Mouse (Mus musculus) stomach, embryonic 16.5 days (tissue): ENCODE results near the gene Scaf8. TPM values are rescaled to one million over a fixed set of nuclear protein-coding genes. Genes with fewer than 3 reads are reported as not detected.
"Not testable (repeated sequence)": the region's sequence is repeated elsewhere in the genome, so short reads cannot be mapped to it uniquely, and the experiment has no call there.

ENCODE experiments used
- ATAC-seq: fragments of 200-750 bp; cut with Nextera tagmentation; 2 replicates; pipeline ENCODE4 v1.8.0; 2017; ENCODE audit warnings: moderate number of reproducible peaks, moderate TSS enrichment; ENCODE audit not compliant: insufficient read depth, low FRiP score
- H3K27ac ChIP-seq: fragments of 300-500 bp; sonication (generic); 2 replicates; pipeline ENCODE4 v1.5.1; 2014; ENCODE audit warnings: low read length
- H3K27me3 ChIP-seq: fragments of 300-500 bp; sonication (generic); 2 replicates; pipeline ENCODE4 v1.6.1; 2014; ENCODE audit warnings: low read length, control low read depth, mixed read lengths; ENCODE audit not compliant: control insufficient read depth, insufficient read depth
- H3K36me3 ChIP-seq: fragments of 300-500 bp; sonication (generic); 2 replicates; pipeline ENCODE4 v1.6.1; 2014; ENCODE audit warnings: low read length; ENCODE audit not compliant: control insufficient read depth, insufficient read depth
- H3K4me1 ChIP-seq: fragments of 300-500 bp; sonication (generic); 2 replicates; pipeline ENCODE4 v1.6.1; 2014; ENCODE audit warnings: low read length, control low read depth, mixed read lengths; ENCODE audit not compliant: control insufficient read depth, insufficient read depth
- H3K4me2 ChIP-seq: fragments of 300-500 bp; sonication (generic); 2 replicates; pipeline ENCODE4 v1.6.1; 2014; ENCODE audit warnings: low read depth, low read length, mixed read lengths
- H3K4me3 ChIP-seq: fragments of 300-500 bp; sonication (generic); replicated peaks from 2 replicates; pipeline ENCODE4 v1.5.1; 2014; ENCODE audit warnings: mild to moderate bottlenecking, low read length
- H3K9ac ChIP-seq: fragments of 300-500 bp; sonication (generic); 2 replicates; pipeline ENCODE4 v1.6.1; 2014; ENCODE audit warnings: low read length
- H3K9me3 ChIP-seq: fragments of 300-500 bp; sonication (generic); replicated peaks from 2 replicates; pipeline ENCODE4 v1.6.1; 2016; ENCODE audit warnings: low read length, control low read depth; ENCODE audit not compliant: control insufficient read depth
- WGBS: fragments of 180-500 bp; shearing (Covaris S2); extraction: QIAGEN DNeasy Blood & Tissue Kit; methylation state at CpG from one replicate; pipeline ENCODE4 v1.1.7; 2014; 5-methylcytosine and 5-hydroxymethylcytosine counted together
- polyA plus RNA-seq: library from polyadenylated mRNA; unstranded; fragments of >200 nt; fragmentation: Nextera tagmentation; extraction: Ambion mirVana; gene quantifications from 2 replicates; pipeline ENCODE4 v1.2.1, GENCODE M21; 2015

Scaf8 gene
- polyA plus RNA-seq, 1 experiment from 2014 or later, result 15.7 TPM

DNA sequence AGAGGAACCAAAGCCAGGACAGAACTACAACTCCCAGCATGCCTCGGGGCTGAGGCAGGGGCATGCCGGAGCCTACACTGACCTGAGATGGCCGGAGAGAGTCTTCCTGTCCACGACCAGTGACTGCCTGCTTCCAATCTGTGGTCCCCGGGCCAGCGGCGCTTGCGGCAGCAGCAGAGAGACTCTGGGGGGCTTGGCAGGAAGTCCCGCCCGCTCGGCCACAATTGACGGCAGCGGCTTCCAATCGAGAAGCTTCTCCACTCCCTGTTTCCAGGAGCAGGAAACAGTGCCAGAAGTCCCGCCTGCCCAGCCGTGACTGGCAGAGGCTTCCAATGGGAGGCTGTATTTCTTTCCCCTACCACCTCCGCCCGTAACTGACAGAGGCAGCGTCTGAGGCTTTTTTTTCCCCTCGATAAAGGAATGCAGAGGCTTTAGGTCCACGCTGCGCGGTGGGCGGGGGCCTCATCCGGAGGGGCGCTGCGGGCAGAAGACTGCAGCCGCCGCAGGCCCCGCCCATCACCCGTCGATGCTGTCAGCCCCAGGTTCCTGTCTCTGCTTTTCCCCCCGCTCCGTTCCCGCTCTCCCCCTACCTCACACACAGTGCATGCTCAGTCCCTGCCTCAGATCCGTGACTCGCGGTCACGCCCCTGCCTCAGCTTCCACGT lies 30.8 kb upstream of the Scaf8 start:
- Histone ChIP-seq H3K4me1 (no peaks in the 10 kb centered on the region; the same call in 1 of the 2 replicates), H3K9me3 (no peaks in the 10 kb centered on the region), H3K4me2 (peak overlapping the region; percentile 73), H3K27me3 (no peaks in the 10 kb centered on the region), H3K36me3 (no peaks in the 10 kb centered on the region), H3K27ac (peak overlapping the region; percentile 95), H3K9ac (peak overlapping the region; percentile 80), H3K4me3 (peak overlapping the region; percentile 59)
- peak; percentile 68 for ATAC-seq
- under 1% methylated on average over 35 of the region's 40 CpGs for WGBS

DNA sequence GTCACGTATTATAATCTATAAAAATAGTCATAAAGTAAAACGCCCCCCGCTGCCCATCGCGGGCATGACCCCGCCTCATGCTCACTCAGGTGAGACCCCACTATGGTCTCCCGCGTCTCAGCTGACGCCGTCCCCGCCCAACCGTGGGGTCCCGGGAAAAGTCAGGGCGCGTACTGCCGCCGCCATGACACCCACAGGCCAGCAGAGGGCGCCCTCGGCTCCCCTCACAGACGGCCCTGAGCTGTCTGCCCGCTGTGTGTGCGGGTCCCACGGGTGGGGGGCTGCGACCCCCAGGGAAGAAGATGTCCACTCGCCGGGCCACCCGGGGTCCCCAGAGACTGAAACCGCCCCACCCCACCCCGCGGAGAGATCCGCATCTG lies 30.2 kb upstream of the Scaf8 start:
- WGBS, result 0% methylated on average over 26 of the region's 31 CpGs
- Histone ChIP-seq H3K27ac (peak overlapping the region; percentile 95), H3K27me3 (no peaks in the 10 kb centered on the region), H3K4me3 (peak overlapping the region; percentile 59), H3K36me3 (no peaks in the 10 kb centered on the region), H3K4me1 (no peaks in the 10 kb centered on the region; the same call in 1 of the 2 replicates), H3K4me2 (peak overlapping the region; percentile 73), H3K9ac (peak overlapping the region; percentile 80), H3K9me3 (no peaks in the 10 kb centered on the region)
- peak; percentile 24; the same call in 1 of the 2 replicates for ATAC-seq

DNA sequence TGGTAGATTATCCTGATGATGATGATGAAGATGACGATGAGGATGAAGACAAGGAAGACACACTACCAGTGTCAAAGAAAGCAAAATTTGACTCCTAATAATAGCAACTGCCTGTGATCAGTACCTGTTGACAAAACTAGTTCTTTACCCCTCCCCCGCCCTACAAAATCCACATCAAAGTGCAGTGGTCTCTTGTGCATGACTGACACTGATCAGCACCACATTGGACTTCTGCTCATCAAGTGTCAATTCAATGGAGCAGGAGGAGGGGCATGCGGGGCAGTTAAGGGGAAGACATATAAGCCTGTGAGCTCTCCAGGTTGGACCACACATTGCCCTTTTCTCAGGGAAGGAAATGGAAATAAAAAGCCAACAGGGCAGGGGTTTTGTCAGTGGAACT lies 29.6 kb upstream of the Scaf8 start:
- no peak for ATAC-seq
- no peaks in the 10 kb centered on the region; the same call in 1 of the 2 replicates for H3K4me1 ChIP-seq
- H3K27ac ChIP-seq, result no peak overlapping the region
- H3K27me3 ChIP-seq, result no peaks in the 10 kb centered on the region
- peak overlapping the region; percentile 73 for H3K4me2 ChIP-seq
- 64% methylated on average over 3 of the region's 3 CpGs for WGBS
- peak overlapping the region; percentile 59 for H3K4me3 ChIP-seq
- H3K9me3 ChIP-seq, result no peaks in the 10 kb centered on the region
- H3K36me3 ChIP-seq, result no peaks in the 10 kb centered on the region
- H3K9ac ChIP-seq, result peak overlapping the region; percentile 80; the same call in 1 of the 2 replicates

DNA sequence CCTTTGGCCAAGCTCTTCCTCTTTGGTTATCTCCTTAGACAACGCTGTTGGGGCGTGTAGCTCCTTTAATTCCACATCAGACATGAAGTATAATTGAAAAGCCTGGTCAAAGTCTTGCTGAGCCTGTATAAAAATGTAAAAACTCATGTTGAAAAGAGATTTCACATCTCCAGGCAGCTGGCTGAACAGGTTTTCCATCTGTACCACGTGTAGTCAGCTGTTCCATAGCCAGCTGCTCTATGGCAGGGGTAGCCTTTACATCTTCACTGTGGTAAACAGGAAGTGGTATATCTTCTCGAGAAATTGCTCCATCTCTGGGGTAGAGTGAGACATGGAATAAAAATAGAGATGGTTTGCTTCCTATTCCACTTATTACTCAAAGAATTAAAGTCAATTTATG lies 22.1 kb upstream of the Scaf8 start:
- Histone ChIP-seq H3K9me3 (no peaks in the 10 kb centered on the region), H3K4me2 (no peak overlapping the region), H3K27ac (no peak overlapping the region), H3K4me1 (no peaks in the 10 kb centered on the region), H3K27me3 (no peaks in the 10 kb centered on the region), H3K9ac (no peak overlapping the region), H3K36me3 (no peaks in the 10 kb centered on the region), H3K4me3 (no peak overlapping the region)
- WGBS, result 39% methylated on average over 4 of the region's 4 CpGs
- no peak for ATAC-seq

DNA sequence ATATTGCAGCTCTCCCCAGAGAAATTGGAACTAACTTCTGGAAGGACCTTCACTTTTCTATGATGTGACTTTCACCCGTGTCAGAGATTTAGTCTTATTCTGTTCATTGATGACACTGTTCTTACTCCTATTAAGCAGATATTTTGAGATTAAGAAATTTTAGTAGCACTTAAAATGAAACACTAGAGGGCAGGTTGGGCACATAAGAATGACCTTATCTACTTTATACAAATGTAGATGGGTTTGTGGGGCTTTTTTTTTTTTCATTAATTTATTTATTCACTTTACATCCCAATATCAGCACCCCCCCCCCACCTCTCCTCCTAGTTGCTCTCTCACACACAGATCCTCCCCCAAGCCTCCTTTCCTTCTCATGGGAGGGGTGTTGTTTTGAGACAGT lies 15.5 kb upstream of the Scaf8 start:
- H3K27ac ChIP-seq, H3K9ac ChIP-seq, H3K4me3 ChIP-seq, H3K27me3 ChIP-seq, ATAC-seq, H3K4me2 ChIP-seq, H3K36me3 ChIP-seq, H3K4me1 ChIP-seq, H3K9me3 ChIP-seq: not testable (repeated sequence)
- WGBS, result 76% methylated on average over 1 of the region's 1 CpGs

DNA sequence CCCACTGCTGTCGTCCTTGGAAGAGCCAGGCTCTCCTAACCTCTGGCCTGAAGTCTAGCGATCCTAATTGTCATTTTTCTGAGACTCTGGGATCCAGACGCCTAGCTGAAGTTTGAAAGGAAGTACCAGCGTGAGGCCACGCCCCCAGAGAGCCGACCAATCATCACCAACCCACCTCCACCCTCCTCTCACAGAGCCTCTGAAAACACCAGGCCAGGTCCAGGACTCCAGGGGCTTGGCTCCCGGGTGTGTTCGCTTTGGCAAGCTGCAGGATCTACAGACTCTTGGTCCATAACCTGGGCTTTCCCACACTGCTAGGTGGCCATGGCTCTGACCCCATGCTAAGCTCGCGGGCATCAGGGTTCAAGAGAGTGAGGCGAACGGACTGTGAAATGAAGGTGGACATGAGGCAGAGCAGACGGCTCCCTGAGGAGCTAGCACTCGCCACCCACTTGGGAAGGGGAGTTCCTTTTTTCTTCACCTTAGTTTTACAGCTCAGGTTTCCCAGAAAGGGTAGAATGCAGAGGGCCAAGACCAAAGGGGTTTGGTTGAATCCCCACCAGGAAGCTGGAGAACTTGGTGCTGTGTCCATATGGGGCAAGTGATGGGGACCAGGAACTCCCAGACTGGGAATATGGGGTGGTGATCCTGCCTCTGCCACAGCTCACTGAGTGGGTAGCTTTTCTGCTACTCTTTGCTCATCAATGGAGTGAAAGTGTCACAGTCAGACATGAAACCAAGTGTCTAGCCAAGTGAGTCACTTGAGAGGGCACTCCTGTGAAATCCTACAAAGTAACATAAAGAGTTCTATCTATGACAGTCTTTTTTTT lies 12.2 kb upstream of the Scaf8 start:
- peak overlapping the region; percentile 67 for H3K9ac ChIP-seq
- ATAC-seq, result peak; percentile 92
- H3K27me3 ChIP-seq, result no peaks in the 10 kb centered on the region
- WGBS, result 5% methylated on average over 14 of the region's 14 CpGs
- H3K27ac ChIP-seq, result no peak overlapping the region
- peak overlapping the region; percentile 66 for H3K4me2 ChIP-seq
- no peaks in the 10 kb centered on the region for H3K36me3 ChIP-seq
- H3K9me3 ChIP-seq, result no peaks in the 10 kb centered on the region
- H3K4me1 ChIP-seq, result no peaks in the 10 kb centered on the region
- H3K4me3 ChIP-seq, result peak overlapping the region; percentile 44

DNA sequence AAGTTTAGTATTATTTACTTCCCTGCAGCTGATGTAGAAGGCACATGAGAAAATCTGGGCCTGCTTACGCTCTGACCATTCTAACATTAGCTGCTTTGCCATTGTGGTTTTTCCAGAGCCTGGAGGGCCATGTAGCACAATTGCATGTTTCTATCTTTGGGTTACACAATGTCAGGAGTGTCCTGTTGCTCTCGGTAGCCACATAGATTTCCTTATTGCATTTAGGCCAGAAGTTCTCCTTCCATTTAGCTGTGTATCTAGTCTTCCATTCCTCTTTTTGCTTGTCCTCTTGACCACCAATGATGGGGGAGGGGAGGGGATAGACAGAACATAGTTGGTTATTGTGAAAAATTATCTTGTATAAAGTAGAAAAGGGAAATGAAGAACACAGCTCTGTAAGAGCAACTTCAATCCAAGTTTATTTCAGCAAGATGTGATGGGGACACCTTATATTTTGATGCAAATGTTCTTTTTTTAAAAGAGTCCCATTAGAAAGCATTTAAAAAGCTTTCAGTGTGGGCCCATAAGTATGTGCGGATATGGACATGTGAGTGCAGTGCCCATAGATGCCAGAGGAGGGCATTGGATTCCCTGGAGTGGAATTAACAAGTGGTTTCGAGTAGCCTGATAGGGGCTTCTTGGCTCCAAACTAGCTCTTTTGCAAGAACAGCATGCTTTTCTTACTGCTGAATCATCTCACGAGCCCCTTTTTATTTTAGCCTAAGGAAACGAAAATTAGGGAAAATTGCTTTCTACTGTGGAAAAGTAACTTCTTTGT lies 10.4 kb upstream of the Scaf8 start:
- no peak overlapping the region for H3K4me2 ChIP-seq
- H3K27me3 ChIP-seq, result no peaks in the 10 kb centered on the region
- no peak overlapping the region for H3K9ac ChIP-seq
- no peaks in the 10 kb centered on the region for H3K36me3 ChIP-seq
- WGBS, result 84% methylated on average over 6 of the region's 6 CpGs
- no peaks in the 10 kb centered on the region for H3K9me3 ChIP-seq
- no peaks in the 10 kb centered on the region for H3K4me1 ChIP-seq
- H3K4me3 ChIP-seq, result no peak overlapping the region
- no peak for ATAC-seq
- H3K27ac ChIP-seq, result no peak overlapping the region

DNA sequence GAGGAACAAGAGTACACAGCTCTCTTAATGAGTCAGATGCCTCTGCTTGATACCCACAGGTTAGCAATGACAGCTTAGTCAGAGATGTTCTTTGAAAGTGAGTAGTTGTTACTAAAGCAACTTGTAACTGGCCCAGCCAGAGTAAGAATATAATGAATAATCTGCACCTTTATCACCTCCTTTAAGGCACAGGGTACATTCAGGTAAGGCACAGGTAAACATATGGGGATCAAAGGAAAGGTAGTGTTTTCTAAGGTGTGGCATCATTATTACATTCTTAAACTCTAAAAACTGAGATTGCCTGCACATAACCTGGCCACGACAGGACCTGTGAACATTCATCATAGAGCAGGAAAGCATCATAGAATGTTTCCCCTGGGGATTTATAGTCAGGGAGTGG lies 9.8 kb upstream of the Scaf8 start:
- Histone ChIP-seq H3K9me3 (no peaks in the 10 kb centered on the region), H3K9ac (no peak overlapping the region), H3K4me3 (no peak overlapping the region), H3K27me3 (no peaks in the 10 kb centered on the region), H3K36me3 (no peaks in the 10 kb centered on the region), H3K27ac (no peak overlapping the region), H3K4me2 (no peak overlapping the region), H3K4me1 (no peaks in the 10 kb centered on the region)
- WGBS, result 66% methylated on average over 1 of the region's 1 CpGs
- peak; percentile 70 for ATAC-seq
